Mouse (Mus musculus): ENCODE data around the gene Prpmp5.
"Not testable (repeated sequence)": the region's sequence is repeated elsewhere in the genome, so short reads cannot be mapped to it uniquely, and the experiment has no call there.

Gene Prpmp5

DNA sequence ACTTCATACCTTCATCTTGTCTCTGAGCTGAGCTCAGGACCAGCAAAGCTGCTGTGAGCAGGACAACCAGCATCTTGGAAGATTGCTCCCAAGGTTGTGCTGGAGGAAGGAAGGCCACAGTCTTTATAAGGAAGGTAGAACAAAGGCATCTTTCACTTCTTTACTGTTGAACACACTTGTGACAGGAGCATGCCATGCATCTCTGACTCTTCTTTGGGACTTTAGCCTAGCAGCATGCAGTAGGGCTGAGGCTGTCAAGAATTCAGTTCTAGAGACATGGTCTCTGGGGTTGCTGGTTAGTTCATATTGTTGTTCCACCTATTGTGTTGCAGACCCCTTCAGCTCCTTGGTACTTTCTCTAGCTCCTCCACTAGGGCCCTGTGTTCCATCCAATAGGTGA, at the start of gene Prpmp5:
TSS of gene Prpmp5 (minus strand) at position 101 of the 400 bp plus-strand sequence.
- DNase-seq, result not testable (repeated sequence)

DNA sequence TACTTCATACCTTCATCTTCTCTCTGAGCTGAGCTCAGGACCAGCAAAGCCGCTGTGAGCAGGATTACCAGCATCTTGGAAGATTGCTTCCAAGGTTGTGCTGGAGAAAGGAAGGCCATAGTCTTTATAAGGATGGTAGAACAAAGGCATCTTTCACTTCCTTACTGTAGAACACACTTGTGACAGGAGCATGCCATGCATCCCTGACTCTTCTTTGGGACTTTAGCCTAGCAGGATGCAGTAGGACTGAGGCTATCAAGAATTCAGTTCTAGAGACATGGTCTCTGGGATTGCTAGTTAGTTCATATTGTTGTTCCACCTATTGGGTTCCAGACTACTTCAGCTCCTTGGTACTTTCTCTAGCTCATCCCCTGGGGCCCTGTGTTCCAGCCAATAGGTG, 49.5 kb upstream of the Prpmp5 start, which contains the start of gene Gm8882:
TSS of gene Gm8882 (minus strand) at position 101 of the 400 bp plus-strand sequence.
- not testable (repeated sequence) for DNase-seq
